Mouse (Mus musculus): ENCODE measurements around the gene Bco1. TPM values are rescaled to one million over a fixed set of nuclear protein-coding genes. Genes with fewer than 3 reads are reported as not detected.

Bco1 gene
- polyA plus RNA-seq, 1 experiment from 2014 or later, result 0.16 TPM

DNA sequence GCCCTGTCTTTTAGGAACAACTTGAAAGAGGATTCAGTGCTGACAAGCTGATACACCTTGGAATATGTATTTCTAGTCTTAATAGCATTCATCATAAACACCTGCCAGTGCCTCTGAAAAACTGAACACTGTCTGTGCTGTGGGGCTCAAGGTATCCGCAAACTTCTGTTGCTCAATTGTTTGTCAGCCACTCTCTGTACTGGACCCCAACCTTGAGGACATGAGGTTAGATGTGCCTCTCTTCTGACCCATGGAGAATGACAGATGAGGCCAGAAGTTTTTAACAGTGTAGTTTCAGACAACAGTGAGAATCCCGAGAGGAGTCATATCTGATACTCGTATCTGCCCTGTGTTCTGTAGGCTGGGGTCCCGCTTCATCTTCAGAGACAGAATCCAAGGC is 69.9 kb downstream of the Bco1 start:
- H3K4me2 ChIP-seq (ENCODE audit: low read length), result no peak overlapping the region
- no peaks in the 10 kb centered on the region for H3K36me3 ChIP-seq (ENCODE audit: insufficient read depth, low read length)
- TF ChIP-seq CTCF (IDR thresholded peaks at IDR 0.05; ENCODE audit: low read depth), result no peak
- H3K9ac ChIP-seq (ENCODE audit: low read depth, low read length), result no peak overlapping the region
- H3K27me3 ChIP-seq (ENCODE audit: insufficient read depth, low read length), result no peaks in the 10 kb centered on the region
- H3K4me3 ChIP-seq (replicated peaks; ENCODE audit: low read depth, low read length), result no peak overlapping the region
- ATAC-seq (replicated peaks; ENCODE audit: low FRiP score, low read depth) (no peak), DNase-seq (ENCODE audit: low spot score) (no peak)
- no peaks in the 10 kb centered on the region for H3K4me1 ChIP-seq (replicated peaks; ENCODE audit: insufficient read depth, low read length)
- WGBS, result 95% methylated on average over 4 of the region's 4 CpGs
- H3K9me3 ChIP-seq (replicated peaks; ENCODE audit: low read length), result no peaks in the 10 kb centered on the region
- H3K27ac ChIP-seq, result no peak overlapping the region

DNA sequence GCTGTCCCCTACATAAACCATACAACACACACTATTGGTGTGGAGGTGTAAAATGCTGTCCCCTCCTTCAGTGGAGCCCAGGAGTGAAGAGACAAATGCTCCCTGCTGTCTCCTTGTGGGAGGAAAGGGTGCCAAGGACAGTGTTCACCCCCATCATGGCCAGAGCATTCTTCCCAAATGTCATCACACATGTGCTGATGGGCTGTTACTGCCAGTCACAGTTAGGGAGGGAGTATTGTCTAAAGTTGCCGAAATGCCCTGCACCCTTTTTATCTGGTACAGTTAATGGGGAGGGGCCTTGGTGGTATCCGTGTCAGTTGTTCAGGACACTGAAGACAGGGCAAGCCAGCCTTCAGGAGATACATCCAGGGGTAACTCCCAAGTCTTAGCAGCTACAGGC is 70.9 kb downstream of the Bco1 start:
- no peak overlapping the region for H3K27ac ChIP-seq
- no peak for TF ChIP-seq CTCF (IDR thresholded peaks at IDR 0.05; ENCODE audit: low read depth)

DNA sequence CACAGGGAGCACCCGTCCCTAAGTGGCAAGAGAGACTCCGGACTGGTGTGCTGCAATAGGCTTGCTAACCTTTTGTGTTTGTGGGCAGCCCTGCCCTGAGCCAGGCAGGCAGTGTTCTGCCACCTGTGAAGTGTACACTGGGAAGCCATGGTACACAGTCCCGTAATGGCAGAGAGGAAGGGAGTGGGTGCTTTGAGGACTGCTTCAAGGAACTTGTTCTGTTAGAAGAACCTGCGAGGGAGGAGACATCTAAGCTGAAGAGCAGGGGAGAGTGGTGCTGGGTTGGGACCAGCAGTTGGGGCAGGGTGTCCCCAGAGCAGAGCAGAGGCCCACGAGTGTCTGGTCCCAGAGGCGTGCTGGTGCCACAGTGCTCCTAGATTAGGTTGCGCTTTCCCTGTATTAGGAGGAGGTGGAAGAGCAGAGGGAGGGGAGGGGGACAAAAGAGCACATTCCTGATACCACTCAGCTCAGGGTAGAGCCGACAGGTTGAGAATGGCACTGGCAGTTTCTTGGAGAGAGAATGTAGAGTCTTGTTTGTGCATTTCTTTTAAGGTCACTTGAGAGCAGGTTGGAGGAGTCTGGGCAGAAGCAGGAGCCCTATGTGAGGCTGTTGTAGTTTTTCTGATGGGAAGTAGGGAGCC is 71.7 kb downstream of the Bco1 start:
- ATAC-seq (replicated peaks; ENCODE audit: low FRiP score, low read depth) (no peak), DNase-seq (ENCODE audit: low spot score) (no peak)
- WGBS, result 74% methylated on average over 8 of the region's 8 CpGs
- H3K27me3 ChIP-seq (ENCODE audit: insufficient read depth, low read length), result no peaks in the 10 kb centered on the region
- TF ChIP-seq CTCF (IDR thresholded peaks at IDR 0.05; ENCODE audit: low read depth), result no peak
- H3K36me3 ChIP-seq (ENCODE audit: insufficient read depth, low read length), result no peaks in the 10 kb centered on the region
- no peak overlapping the region for H3K4me3 ChIP-seq (replicated peaks; ENCODE audit: low read depth, low read length)
- no peak overlapping the region for H3K27ac ChIP-seq
- H3K4me1 ChIP-seq (replicated peaks; ENCODE audit: insufficient read depth, low read length), result no peaks in the 10 kb centered on the region
- H3K4me2 ChIP-seq (ENCODE audit: low read length), result no peak overlapping the region
- no peak overlapping the region for H3K9ac ChIP-seq (ENCODE audit: low read depth, low read length)
- no peaks in the 10 kb centered on the region for H3K9me3 ChIP-seq (replicated peaks; ENCODE audit: low read length)

More for the DNA sequence above, 70.9 kb downstream of the Bco1 start:
- no peak for ATAC-seq (replicated peaks; ENCODE audit: low FRiP score, low read depth)
- H3K4me1 ChIP-seq (replicated peaks; ENCODE audit: insufficient read depth, low read length), result no peaks in the 10 kb centered on the region
- WGBS, result 66% methylated on average over 2 of the region's 2 CpGs
- DNase-seq (ENCODE audit: low spot score), result no peak
- H3K9me3 ChIP-seq (replicated peaks; ENCODE audit: low read length), result no peaks in the 10 kb centered on the region
- H3K4me3 ChIP-seq (replicated peaks; ENCODE audit: low read depth, low read length), result no peak overlapping the region
- no peaks in the 10 kb centered on the region for H3K36me3 ChIP-seq (ENCODE audit: insufficient read depth, low read length)
- no peak overlapping the region for H3K9ac ChIP-seq (ENCODE audit: low read depth, low read length)
- H3K27me3 ChIP-seq (ENCODE audit: insufficient read depth, low read length), result no peaks in the 10 kb centered on the region
- H3K4me2 ChIP-seq (ENCODE audit: low read length), result no peak overlapping the region

DNA sequence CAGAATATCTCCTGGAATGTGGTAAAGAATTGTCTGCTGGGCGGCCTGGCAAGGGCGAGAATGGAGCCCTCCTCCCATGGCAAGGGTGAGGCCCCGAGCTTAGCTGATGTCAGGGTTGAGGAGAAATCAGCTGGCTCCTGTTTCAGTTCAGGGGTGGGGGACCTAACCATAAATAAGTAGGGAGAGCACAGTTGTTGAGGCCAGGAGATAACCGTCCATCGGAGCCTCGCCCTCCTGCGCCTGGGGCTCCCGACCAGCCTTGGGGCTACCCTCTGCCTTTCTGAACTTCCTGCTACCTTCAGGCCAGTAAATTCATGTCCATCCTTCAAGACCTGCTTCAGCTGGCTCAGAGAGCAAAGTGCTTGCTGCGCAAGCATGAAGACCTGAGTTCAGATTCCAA is 72.7 kb downstream of the Bco1 start:
- H3K36me3 ChIP-seq (ENCODE audit: insufficient read depth, low read length), result no peaks in the 10 kb centered on the region
- H3K9me3 ChIP-seq (replicated peaks; ENCODE audit: low read length), result no peaks in the 10 kb centered on the region
- no peak overlapping the region for H3K4me3 ChIP-seq (replicated peaks; ENCODE audit: low read depth, low read length)
- ATAC-seq (replicated peaks; ENCODE audit: low FRiP score, low read depth) (no peak), DNase-seq (ENCODE audit: low spot score) (no peak)
- H3K9ac ChIP-seq (ENCODE audit: low read depth, low read length), result no peak overlapping the region
- H3K27me3 ChIP-seq (ENCODE audit: insufficient read depth, low read length), result no peaks in the 10 kb centered on the region
- no peak for TF ChIP-seq CTCF (IDR thresholded peaks at IDR 0.05; ENCODE audit: low read depth)
- H3K27ac ChIP-seq, result no peak overlapping the region
- 0 out of 2 replicates have a peak, but pooled peaks cover 3% of the 10 kb centered on the region for H3K4me1 ChIP-seq (replicated peaks; ENCODE audit: insufficient read depth, low read length)
- no peak overlapping the region for H3K4me2 ChIP-seq (ENCODE audit: low read length)
- 68% methylated on average over 9 of the region's 9 CpGs for WGBS

DNA sequence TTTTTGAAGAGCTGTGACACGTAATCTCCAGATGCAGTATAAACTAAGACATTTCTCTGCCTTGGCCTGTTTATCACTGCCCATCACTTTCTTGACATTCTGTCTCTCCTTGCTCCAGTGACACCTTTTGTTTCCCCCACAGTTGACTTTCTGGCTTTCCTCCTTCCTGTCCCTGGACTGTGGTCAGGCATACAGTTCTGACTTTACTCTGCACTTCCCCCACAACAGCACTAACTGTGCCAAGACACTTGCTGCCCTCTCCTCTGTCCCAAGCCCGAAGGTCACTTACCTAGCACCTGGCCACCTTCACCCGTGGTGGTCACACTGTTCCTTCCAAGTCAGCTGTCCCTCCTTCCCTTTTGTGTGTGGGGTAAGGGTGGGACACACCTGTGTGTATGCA is 76.2 kb downstream of the Bco1 start:
- Histone ChIP-seq H3K27ac (no peak overlapping the region), H3K4me1 (replicated peaks; ENCODE audit: insufficient read depth, low read length) (0 out of 2 replicates have a peak, but pooled peaks cover 3% of the 10 kb centered on the region), H3K9ac (ENCODE audit: low read depth, low read length) (no peak overlapping the region), H3K4me2 (ENCODE audit: low read length) (no peak overlapping the region), H3K27me3 (ENCODE audit: insufficient read depth, low read length) (no peaks in the 10 kb centered on the region), H3K4me3 (replicated peaks; ENCODE audit: low read depth, low read length) (no peak overlapping the region), H3K9me3 (replicated peaks; ENCODE audit: low read length) (no peaks in the 10 kb centered on the region), H3K36me3 (ENCODE audit: insufficient read depth, low read length) (no peaks in the 10 kb centered on the region)
- no peak for TF ChIP-seq CTCF (IDR thresholded peaks at IDR 0.05; ENCODE audit: low read depth)
- ATAC-seq (replicated peaks; ENCODE audit: low FRiP score, low read depth) (no peak), DNase-seq (ENCODE audit: low spot score) (no peak)
- WGBS, result 87% methylated on average over 3 of the region's 3 CpGs

DNA sequence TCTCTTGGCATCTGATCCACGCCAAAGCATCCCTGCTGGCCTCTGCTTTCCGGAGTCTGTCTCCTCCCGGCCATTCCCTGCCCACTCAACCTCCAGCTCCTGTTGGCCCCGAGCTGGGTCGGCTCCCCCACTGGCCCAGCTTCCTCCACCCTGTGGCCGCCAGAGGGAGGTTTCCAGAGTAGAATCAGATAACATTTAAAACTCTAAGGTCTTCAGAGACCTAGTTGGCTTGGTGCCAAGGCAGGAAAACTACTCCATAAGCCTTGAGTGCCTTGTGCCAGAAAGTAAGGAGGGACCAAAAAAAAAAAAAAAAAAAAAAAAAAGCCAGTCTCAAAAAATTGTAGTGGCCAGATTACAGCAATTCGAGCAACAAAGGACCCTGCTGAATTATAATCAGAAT is 77.2 kb downstream of the Bco1 start:
- TF ChIP-seq CTCF (IDR thresholded peaks at IDR 0.05; ENCODE audit: low read depth), result peak; percentile 58
- no peaks in the 10 kb centered on the region for H3K27me3 ChIP-seq (ENCODE audit: insufficient read depth, low read length)
- no peaks in the 10 kb centered on the region for H3K36me3 ChIP-seq (ENCODE audit: insufficient read depth, low read length)
- H3K4me3 ChIP-seq (replicated peaks; ENCODE audit: low read depth, low read length), result no peak overlapping the region
- no peak overlapping the region for H3K9ac ChIP-seq (ENCODE audit: low read depth, low read length)
- no peaks in the 10 kb centered on the region for H3K9me3 ChIP-seq (replicated peaks; ENCODE audit: low read length)
- H3K4me2 ChIP-seq (ENCODE audit: low read length), result no peak overlapping the region
- no peak overlapping the region for H3K27ac ChIP-seq
- 15% methylated on average over 7 of the region's 7 CpGs for WGBS
- ATAC-seq (replicated peaks; ENCODE audit: low FRiP score, low read depth) (0 out of 2 replicates have a peak, but pooled peaks have one; percentile 50), DNase-seq (ENCODE audit: low spot score) (peak; percentile 84)
- H3K4me1 ChIP-seq (replicated peaks; ENCODE audit: insufficient read depth, low read length), result 0 out of 2 replicates have a peak, but pooled peaks cover 3% of the 10 kb centered on the region

DNA sequence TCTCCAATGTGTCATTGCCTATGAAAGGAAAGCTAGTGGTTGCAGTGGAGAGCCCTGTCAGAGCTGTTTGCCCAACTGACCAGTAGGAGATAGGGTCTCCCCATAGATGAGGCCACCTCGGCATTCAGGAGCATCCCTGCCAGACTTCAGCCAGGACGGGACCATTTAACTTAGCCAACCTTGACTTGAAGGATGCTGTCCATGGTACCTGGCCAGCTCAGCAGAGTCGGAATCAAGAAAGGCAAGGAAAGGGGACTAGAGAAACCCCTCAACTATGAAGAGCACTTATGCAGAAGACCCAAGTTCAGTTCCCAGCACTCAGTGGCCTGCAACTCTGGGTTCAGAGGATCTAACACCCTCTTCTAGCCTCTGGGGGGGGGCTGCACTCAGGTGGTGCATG is 78.0 kb downstream of the Bco1 start:
- no peak overlapping the region for H3K4me3 ChIP-seq (replicated peaks; ENCODE audit: low read depth, low read length)
- H3K4me1 ChIP-seq (replicated peaks; ENCODE audit: insufficient read depth, low read length), result 0 out of 2 replicates have a peak, but pooled peaks cover 3% of the 10 kb centered on the region
- no peaks in the 10 kb centered on the region for H3K27me3 ChIP-seq (ENCODE audit: insufficient read depth, low read length)
- no peak overlapping the region for H3K9ac ChIP-seq (ENCODE audit: low read depth, low read length)
- no peak for TF ChIP-seq CTCF (IDR thresholded peaks at IDR 0.05; ENCODE audit: low read depth)
- no peaks in the 10 kb centered on the region for H3K9me3 ChIP-seq (replicated peaks; ENCODE audit: low read length)
- ATAC-seq (replicated peaks; ENCODE audit: low FRiP score, low read depth), result no peak
- no peak for DNase-seq (ENCODE audit: low spot score)
- no peaks in the 10 kb centered on the region for H3K36me3 ChIP-seq (ENCODE audit: insufficient read depth, low read length)
- no peak overlapping the region for H3K4me2 ChIP-seq (ENCODE audit: low read length)
- WGBS, result 69% methylated on average over 3 of the region's 3 CpGs
- no peak overlapping the region for H3K27ac ChIP-seq

Data from kidney, postnatal 0 days (tissue).